Mouse (Mus musculus): Measurements from ENCODE around the gene Ino80e. TPM values are rescaled to one million over a fixed set of nuclear protein-coding genes. Genes with fewer than 3 reads are reported as not detected.
"Not testable (repeated sequence)": the region's sequence is repeated elsewhere in the genome, so short reads cannot be mapped to it uniquely, and the experiment has no call there.

Ino80e gene
- 10 to 100 TPM; 17.3 to 81.3 (median 47.8) TPM for total RNA-seq (2018; cell fraction: chromatin; rRNA removed)
- total RNA-seq (2018; cell fraction: cytosol; rRNA removed): 10 to 100 TPM; 27.4 to 49.8 (median 41.5) TPM
- total RNA-seq (2018; cell fraction: nucleus; rRNA removed): 10 to 100 TPM; 15.0 to 64.5 (median 31.7) TPM
- polyA plus RNA-seq (2018): 34.7 to 59.9 TPM (median 57.7 TPM) in 3 replicates

DNA sequence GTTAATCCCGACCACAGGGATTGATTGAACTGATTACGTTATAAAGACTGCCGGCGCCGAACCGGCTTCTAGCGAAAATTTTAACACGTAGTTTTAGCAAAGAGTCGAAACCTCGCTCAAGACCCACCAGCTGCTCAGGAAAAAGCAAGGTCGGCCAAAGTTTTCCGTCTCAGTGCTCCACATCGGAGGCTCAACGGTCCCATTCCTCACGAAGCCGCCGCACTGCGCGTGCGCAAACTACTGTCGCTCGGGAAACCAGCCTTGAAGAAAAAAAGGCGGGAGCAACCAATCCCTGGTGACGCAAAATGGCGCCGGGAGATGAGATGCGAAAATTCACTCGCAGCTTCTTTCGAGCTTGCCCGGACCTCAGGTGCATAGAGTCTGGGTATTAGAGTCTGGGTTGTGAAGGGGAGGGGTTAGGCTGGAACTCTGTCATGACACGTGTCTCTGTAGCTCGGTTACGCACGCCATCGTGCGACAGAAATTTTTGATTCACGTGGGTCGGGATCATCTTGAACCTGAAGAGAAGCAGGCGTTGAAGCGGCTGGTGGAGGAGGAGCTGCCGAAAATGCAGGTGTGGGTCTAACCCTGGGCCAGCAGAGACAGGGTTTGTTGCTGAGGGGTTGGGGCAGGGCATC, at the start of gene Ino80e:
Gene Ino80e, minus strand, starts transcription at position 231 of the 638 bp plus-strand sequence.
- Histone ChIP-seq H3K79me2 (ENCODE audit: inconsistent target) (peaks cover 19% of the 10 kb centered on the region; the same call in 1 of the 2 replicates), H3K27ac (peak within 1 kb of the TSS; percentile 69), H3K36me3 (ENCODE audit: inconsistent target) (peaks cover 24% of the 10 kb centered on the region; the same call in 1 of the 2 replicates), H3K4me3 (ENCODE audit: inconsistent target) (peak within 1 kb of the TSS; percentile 80)
- 0% methylated on average over 41 of the region's 41 CpGs for WGBS (ENCODE audit: missing documents)

DNA sequence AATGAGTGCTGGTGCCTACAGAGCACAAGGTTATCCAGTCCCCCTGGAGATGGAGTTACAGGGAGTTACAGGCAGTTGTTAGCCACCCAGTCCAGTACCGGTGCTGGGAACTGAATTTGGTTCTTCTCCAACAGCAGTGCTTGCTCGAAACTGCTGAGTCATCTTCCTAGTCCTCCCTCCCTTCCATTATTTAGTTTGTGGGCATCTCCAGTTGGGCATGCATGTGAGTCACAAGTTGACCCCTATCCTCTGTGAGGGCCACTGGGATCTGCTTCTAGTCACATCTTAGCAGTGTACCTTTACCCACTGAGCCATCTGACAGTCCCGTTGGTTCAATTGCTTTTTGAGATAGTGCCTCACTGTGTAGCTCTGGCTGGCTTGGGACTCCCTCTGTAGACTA, 43.4 kb upstream of the Ino80e start:
- no peaks in the 10 kb centered on the region for H3K36me3 ChIP-seq (ENCODE audit: inconsistent target)
- 46% methylated on average over 3 of the region's 3 CpGs for WGBS (ENCODE audit: missing documents)
- H3K27ac ChIP-seq: no peak overlapping the region
- no peak overlapping the region for H3K4me3 ChIP-seq (ENCODE audit: inconsistent target)
- no peaks in the 10 kb centered on the region for H3K79me2 ChIP-seq (ENCODE audit: inconsistent target)

DNA sequence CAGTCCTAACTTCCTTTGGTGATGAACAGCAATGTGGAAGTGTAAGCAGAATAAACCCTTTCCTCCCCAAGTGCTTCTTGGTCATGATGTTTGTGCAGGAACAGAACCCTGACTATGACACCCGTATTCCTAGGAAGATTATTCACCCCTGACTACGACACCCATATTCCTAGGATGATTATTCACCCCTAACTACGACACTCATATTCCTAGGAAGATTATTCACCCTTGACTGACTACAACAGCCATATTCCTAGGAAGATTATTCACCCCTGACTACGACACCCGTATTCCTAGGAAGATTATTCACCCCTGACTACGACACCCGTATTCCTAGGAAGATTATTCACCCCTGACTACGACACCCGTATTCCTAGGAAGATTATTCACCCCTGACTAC, 37.6 kb upstream of the Ino80e start:
- peaks cover 20% of the 10 kb centered on the region for H3K79me2 ChIP-seq (ENCODE audit: inconsistent target)
- H3K4me3 ChIP-seq (ENCODE audit: inconsistent target); H3K36me3 ChIP-seq (ENCODE audit: inconsistent target); H3K27ac ChIP-seq: not testable (repeated sequence)
- WGBS (ENCODE audit: missing documents): 98% methylated on average over 5 of the region's 9 CpGs

DNA sequence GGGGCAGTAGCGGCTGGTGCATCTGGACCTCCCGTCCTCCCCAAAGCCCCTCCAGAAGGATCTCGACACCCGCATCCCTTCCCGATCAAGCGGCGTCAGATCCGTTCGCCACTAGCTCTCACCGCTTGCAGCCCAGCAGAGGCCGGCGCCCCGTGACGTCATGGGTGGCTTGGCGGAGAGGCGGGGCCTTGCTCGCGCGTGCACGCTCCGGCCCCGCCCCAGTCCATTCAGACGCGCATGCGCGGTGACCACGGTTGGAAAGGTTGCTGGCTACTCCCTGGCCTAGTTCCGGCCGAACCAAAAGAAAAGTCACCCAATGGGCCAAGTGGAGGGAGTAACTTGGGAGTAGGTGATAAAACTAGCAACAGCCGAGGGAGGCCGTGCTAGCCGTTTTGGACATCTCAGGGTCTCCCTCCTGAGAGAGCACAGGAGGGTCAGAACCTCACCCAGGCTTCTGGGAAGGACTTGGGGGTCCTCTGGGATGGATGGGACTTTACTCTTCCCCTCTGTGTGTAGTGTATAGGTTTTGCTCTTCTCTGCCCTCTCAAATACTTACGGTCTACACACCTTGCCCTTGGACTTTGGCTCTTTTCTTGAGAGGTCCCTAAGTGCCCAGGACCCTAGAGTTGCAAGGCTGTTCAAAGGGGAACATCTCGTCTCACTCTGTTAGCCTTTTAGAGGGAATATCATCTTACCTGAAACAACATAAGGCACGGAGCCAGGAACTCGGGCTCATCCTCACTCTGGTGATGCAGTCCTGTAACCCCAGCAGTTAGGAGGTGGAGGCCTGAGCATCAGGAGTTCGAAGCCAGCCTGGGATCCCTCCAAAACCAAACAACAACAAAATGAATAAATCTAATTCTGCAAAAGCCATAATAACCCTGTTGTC, 36.2 kb upstream of the Ino80e start:
- Histone ChIP-seq H3K36me3 (ENCODE audit: inconsistent target) (no peaks in the 10 kb centered on the region; the same call in 1 of the 2 replicates), H3K27ac (peak overlapping the region; percentile 98), H3K79me2 (ENCODE audit: inconsistent target) (peaks cover 35% of the 10 kb centered on the region), H3K4me3 (ENCODE audit: inconsistent target) (peak overlapping the region; percentile 82)
- WGBS (ENCODE audit: missing documents): 14% methylated on average over 35 of the region's 37 CpGs

DNA sequence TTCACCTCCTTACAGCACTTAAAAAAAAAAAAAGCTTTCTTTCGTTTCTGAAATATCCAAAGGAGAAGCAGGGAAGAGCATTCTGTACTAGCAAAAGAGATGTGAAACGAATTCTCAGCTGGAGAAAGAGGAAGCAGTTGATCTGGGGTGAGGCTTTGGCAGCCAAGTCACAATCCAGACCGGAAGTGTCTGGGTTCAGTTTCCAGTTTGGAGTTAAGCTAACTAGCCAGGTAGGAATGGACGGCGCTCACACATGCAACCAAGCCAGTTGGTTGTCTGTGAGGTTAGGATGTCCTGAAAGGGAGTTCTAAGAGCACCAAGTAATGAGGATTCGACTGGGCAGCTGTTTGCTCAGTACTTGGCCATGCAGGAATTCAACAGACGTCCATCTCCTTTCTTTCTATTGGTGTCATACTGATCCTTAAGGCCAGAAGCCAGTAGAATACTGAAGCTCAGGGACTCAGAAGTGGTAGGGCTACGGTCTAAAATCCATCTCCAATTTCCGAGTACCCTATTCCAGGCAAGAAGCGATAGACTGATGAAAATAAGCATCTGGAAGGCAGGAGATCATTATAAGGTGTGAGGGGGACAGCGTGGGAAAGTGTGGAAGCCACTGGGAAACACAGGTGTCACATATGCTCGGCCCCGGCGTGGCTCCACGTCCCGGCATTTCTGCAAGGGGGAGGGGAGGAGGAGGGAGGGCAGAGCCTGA, 35.4 kb upstream of the Ino80e start:
- H3K79me2 ChIP-seq (ENCODE audit: inconsistent target): peaks cover 43% of the 10 kb centered on the region
- H3K4me3 ChIP-seq (ENCODE audit: inconsistent target): peak overlapping the region; percentile 82
- peak overlapping the region; percentile 98 for H3K27ac ChIP-seq
- WGBS (ENCODE audit: missing documents): 0% methylated on average over 14 of the region's 16 CpGs
- H3K36me3 ChIP-seq (ENCODE audit: inconsistent target): peaks cover 7% of the 10 kb centered on the region; the same call in 1 of the 2 replicates

DNA sequence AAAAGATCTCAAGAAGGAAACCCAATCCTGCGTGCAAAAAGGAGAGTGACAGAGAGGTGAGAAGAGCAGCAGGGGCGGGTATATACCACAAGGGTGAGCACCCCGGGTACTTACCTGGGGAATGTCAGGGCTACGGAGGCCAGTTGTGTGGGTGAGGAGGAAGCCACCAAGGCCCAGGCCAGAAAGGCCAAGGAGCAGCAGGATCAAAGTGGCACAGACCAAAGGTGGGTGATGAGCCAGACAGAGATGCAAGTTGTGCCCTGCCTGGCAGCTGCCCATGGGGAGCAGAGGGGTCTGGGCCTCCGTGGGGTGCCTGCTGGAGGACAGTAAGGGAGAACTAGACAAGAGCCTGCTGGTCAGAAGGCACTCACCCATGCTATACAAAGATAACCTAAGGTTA, 34.7 kb upstream of the Ino80e start:
- Histone ChIP-seq H3K27ac (peak overlapping the region; percentile 98), H3K4me3 (ENCODE audit: inconsistent target) (peak overlapping the region; percentile 82)
- 54% methylated on average over 5 of the region's 5 CpGs for WGBS (ENCODE audit: missing documents)

DNA sequence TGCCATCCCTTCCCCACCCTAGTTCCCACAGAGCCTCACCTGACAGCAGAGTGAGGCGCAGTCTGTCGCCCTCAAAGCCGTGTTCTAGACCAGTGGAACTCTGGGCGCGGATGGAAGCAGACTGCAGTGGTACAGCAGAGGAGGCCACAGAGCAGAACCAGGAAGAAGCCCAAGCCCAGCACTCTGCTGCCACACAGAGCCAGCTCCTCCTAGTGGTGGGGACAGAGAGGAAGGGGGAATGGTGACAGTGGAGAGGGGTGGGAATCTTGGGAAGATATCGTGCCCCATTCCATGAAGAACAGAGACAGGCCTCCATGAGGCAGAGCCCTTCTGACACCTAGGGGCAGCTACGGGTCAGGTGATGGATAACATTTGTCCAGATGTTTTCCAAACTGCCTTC, 26.7 kb upstream of the Ino80e start:
- Histone ChIP-seq H3K4me3 (ENCODE audit: inconsistent target) (no peak overlapping the region), H3K27ac (no peak overlapping the region), H3K79me2 (ENCODE audit: inconsistent target) (peaks cover 30% of the 10 kb centered on the region), H3K36me3 (ENCODE audit: inconsistent target) (peaks cover 65% of the 10 kb centered on the region)
- WGBS (ENCODE audit: missing documents): 41% methylated on average over 7 of the region's 7 CpGs

More for the DNA sequence above, 34.7 kb upstream of the Ino80e start:
- peaks cover 49% of the 10 kb centered on the region for H3K79me2 ChIP-seq (ENCODE audit: inconsistent target)
- peaks cover 13% of the 10 kb centered on the region for H3K36me3 ChIP-seq (ENCODE audit: inconsistent target)

DNA sequence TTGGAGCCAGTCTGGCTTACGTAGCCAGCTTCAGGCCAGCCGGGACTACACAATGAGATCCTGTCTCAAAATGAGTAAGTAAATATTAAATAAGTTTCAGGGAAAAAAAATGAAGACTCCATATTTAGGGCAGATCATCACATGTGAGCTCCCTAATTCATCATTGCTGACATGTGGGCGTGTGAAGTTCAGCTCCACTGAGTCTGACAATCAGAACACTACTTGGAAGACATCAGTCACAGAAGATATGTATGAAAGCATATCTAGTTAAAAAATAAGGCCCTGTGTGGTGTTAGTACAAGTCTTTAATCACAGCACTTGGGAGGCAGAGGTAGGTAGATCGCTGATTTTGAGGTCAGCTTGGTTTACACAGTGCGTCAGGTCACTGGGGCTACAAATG, 25.1 kb upstream of the Ino80e start:
- H3K4me3 ChIP-seq (ENCODE audit: inconsistent target): no peak overlapping the region
- H3K27ac ChIP-seq: no peak overlapping the region
- H3K36me3 ChIP-seq (ENCODE audit: inconsistent target): peaks cover 56% of the 10 kb centered on the region
- peaks cover 30% of the 10 kb centered on the region for H3K79me2 ChIP-seq (ENCODE audit: inconsistent target)
- WGBS (ENCODE audit: missing documents): 92% methylated on average over 5 of the region's 5 CpGs

DNA sequence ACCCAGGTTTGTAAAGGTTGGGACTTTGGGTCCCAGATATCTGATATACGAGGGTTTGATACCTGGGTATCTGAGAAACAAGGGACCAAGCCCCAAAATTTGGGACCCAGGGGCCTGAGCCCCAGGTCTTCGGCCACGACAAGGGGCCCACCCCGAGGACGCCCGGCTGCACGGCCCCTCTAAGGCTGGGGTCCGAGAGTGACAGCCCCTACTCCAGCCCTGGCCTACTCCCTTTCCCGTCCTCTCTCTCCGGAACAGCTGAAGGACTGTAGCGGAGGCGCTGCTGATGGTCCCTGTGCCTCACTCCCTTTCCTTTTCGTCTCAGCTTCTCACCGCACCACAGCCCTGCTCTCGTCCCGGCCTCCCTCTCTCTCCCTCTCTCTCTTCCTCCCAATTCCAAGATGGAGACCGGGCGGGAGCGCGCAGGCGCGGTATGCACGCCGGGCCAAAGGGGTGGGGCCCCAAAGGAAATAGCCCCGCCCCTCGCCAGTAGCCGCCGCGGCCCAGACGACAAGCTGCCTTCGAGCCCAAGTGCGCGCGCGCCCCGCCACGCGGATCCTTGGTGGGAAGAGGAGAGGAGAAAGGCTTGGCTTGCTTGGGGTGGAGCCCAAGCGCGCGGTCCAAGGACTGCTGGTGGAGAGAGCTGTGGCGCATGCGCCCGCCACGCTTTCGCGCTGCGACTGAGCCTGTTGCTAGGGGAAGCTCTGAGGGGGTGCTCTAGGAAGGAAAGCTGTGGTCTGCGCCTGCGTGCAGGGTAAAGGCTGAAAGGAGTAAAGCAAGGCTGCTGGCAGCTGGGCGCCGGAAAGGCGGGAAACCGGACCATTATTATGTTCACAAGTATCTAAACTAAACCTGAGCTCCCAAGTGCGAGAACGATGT, 22.3 kb upstream of the Ino80e start, which contains the start of gene Taok2:
Gene Taok2, minus strand, starts transcription at position 418 of the 879 bp plus-strand sequence.
- Histone ChIP-seq H3K79me2 (ENCODE audit: inconsistent target) (peaks cover 49% of the 10 kb centered on the region), H3K4me3 (ENCODE audit: inconsistent target) (peak within 1 kb of the TSS; percentile 92), H3K36me3 (ENCODE audit: inconsistent target) (peaks cover 42% of the 10 kb centered on the region), H3K27ac (peak within 1 kb of the TSS; percentile 77)
- WGBS (ENCODE audit: missing documents): under 1% methylated on average over 56 of the region's 56 CpGs

DNA sequence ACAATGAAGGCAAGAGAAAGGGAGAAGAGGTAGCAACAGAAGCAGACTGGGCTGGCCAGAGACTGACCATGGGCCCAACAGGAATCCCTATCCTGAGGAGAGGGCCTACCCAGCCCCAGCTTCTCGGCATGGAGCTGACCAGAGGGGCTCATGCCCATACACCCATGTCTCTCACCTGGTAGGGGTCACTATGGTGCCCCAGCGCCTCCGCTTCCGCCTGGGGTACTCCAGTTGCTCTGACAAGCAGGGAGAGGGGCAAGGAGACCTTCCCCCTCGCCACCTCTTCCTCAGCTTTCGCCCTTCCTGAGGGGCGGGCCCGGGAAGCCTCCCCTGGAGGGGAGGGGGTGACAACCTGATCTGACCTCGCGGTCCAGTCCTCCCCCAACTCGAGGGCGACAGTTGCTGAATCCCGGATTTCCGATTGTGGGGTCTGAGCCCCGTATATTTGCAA, 21.6 kb upstream of the Ino80e start:
- peak overlapping the region; percentile 77 for H3K27ac ChIP-seq
- H3K36me3 ChIP-seq (ENCODE audit: inconsistent target): peaks cover 46% of the 10 kb centered on the region
- WGBS (ENCODE audit: missing documents): 0% methylated on average over 15 of the region's 15 CpGs

DNA sequence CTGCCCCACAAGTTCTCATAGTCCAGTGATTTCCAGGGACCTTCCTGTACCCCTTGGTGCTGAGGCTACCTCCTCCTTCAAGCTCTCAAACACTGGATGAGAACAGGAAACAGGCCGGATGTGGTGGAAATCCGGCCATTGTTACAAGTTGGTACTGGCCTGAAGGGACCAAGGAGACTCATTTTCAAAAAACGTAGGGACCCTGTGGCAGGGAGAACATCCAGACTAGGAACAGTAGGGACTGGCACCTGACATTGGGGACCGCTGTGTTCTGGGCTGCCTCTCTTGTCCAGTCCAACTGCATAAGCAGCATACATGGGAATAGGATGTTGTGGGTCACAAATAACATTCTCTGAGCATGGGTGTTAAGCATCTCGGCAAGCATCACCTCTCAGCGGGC, 18.9 kb upstream of the Ino80e start:
- no peak overlapping the region for H3K27ac ChIP-seq
- H3K4me3 ChIP-seq (ENCODE audit: inconsistent target): no peak overlapping the region
- peaks cover 39% of the 10 kb centered on the region for H3K36me3 ChIP-seq (ENCODE audit: inconsistent target)
- WGBS (ENCODE audit: missing documents): 21% methylated on average over 6 of the region's 6 CpGs
- H3K79me2 ChIP-seq (ENCODE audit: inconsistent target): peaks cover 52% of the 10 kb centered on the region

More for the DNA sequence above, 21.6 kb upstream of the Ino80e start:
- peaks cover 52% of the 10 kb centered on the region for H3K79me2 ChIP-seq (ENCODE audit: inconsistent target)
- H3K4me3 ChIP-seq (ENCODE audit: inconsistent target): peak overlapping the region; percentile 92

DNA sequence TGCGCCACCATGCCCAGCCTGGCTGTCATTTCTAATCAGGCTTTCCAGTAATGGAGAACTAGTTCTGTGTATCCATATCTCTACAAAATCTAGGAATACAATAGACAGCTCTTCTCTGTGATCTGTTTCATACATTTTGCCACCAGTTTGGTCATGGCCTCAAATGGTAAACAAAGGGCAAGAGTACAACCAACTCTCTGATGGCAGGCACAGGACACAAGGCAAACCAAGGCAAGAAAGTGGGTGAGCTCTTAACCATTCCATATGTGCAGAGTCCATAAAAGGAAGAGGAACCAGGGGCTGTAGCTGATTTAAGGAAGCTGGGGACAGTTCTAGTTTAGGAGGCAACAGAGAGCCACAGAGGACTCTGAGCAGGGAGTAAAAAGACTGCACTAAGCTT, 15.1 kb upstream of the Ino80e start:
- WGBS (ENCODE audit: missing documents): 100% methylated on average over 1 of the region's 1 CpGs
- Histone ChIP-seq H3K79me2 (ENCODE audit: inconsistent target) (peaks cover 29% of the 10 kb centered on the region), H3K36me3 (ENCODE audit: inconsistent target) (peaks cover 70% of the 10 kb centered on the region), H3K4me3 (ENCODE audit: inconsistent target) (no peak overlapping the region), H3K27ac (no peak overlapping the region)

DNA sequence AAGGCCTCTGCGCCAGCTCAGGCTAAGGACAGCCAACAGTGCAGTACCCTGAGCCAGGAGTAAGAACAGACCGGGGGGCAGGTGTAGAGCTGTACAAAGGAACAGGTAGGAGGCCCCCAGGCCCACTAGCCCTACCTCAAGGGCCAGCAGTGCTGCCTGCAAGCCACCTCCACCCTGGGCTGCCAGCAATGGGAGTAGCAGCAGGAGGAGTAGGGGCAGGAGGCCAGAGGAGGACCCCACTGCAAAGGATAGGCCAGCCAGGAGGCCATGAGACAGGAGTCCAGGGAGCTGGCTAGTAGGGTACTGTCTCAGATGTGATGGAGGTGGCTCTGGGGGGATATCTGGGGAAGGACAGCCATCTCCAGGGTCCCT, 8.3 kb upstream of the Ino80e start:
- Histone ChIP-seq H3K4me3 (ENCODE audit: inconsistent target) (no peak overlapping the region), H3K79me2 (ENCODE audit: inconsistent target) (no peaks in the 10 kb centered on the region; the same call in 1 of the 2 replicates), H3K27ac (no peak overlapping the region), H3K36me3 (ENCODE audit: inconsistent target) (peaks cover 88% of the 10 kb centered on the region)
- 82% methylated on average over 1 of the region's 2 CpGs for WGBS (ENCODE audit: missing documents)
